Comparison of ENCODE assay signal across 8 mouse cellular contexts in the genomic region with DNA sequence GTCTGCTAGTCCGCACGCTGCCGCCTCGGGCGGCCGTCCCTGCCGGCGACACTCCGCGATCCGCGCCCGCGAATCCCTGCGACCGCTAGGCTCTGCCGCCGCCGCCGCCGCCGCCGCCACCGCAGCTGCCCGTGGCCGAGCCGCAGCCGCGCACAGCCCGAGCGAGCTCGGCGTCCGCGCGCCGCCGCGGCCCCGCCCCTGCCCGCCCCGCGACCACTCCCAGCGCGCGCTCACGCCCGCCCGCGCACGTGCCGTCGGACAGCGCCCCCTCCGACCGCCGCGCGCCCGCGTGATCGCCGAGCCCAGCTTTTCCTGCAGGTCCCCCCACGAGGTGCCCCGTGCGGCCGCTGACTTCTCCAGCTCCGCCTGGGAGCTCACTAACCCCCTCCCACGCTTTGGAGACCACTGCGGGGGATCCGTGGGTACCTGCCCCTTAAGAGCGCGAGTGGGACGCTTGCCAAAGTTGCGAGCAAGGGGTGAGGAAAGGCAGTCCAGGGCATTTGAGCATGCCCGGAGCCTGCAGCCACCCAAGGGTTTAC. TPM values are rescaled to one million over a fixed set of nuclear protein-coding genes. Genes with fewer than 3 reads are reported as not detected.
DNase-seq lines count a peak whose midpoint lies in the region; ATAC-seq and TF ChIP-seq lines count a peak whose summit lies in the region.

Gnai1 (minus strand) TSS at position 75 of the 539 bp plus-strand sequence.

- DNase-seq in ES-CJ7 (ENCODE audit: low read depth, low spot score): peak; percentile 66
- peak; percentile 81 to 90 for DNase-seq in cerebellum, adult 18-20 months
- DNase-seq in forebrain, postnatal 0 days: peak; percentile 88
- DNase-seq in heart, postnatal 14 days: peak; percentile 79 to 83
- peak; percentile 59 to 75 for DNase-seq in layer of hippocampus, adult 18-20 months (ENCODE audit: low spot score in 2 of 2)
- peak; percentile 60 for DNase-seq in liver, postnatal 0 days
- peak; percentile 49 for DNase-seq in ovary, adult 18-20 months (ENCODE audit: low spot score)
- no peak for DNase-seq in T-cell, adult 2 months (ENCODE audit: low spot score)

- H3K4me3 ChIP-seq in forebrain, postnatal 0 days (ENCODE audit: low read depth, low read length): peak within 1 kb of the TSS; percentile 94
- peak within 1 kb of the TSS; percentile 59 for H3K4me3 ChIP-seq in liver, postnatal 0 days (ENCODE audit: low read depth, low read length)

- peak within 1 kb of the TSS; percentile 87 for H3K27ac ChIP-seq in forebrain, postnatal 0 days (ENCODE audit: low read depth, low read length)
- no peak within 1 kb of the TSS for H3K27ac ChIP-seq in liver, postnatal 0 days (ENCODE audit: low read depth)

- H3K4me2 ChIP-seq in forebrain, postnatal 0 days (ENCODE audit: low read depth): peak within 1 kb of the TSS; percentile 63
- peak within 1 kb of the TSS; percentile 88 for H3K4me2 ChIP-seq in liver, postnatal 0 days (ENCODE audit: low read depth, low read length)

- under 1% methylated on average over 47 of the region's 76 CpGs for WGBS in forebrain, postnatal 0 days
- 2% methylated on average over 37 of the region's 76 CpGs for WGBS in liver, postnatal 0 days (ENCODE audit: insufficient replicate concordance)

- H3K36me3 ChIP-seq in forebrain, postnatal 0 days (ENCODE audit: insufficient read depth): no peaks in the 10 kb centered on the region
- no peaks in the 10 kb centered on the region for H3K36me3 ChIP-seq in liver, postnatal 0 days (replicated peaks; ENCODE audit: insufficient read depth, low read length)

- H3K27me3 ChIP-seq in forebrain, postnatal 0 days (ENCODE audit: insufficient read depth, low read length): no peaks in the 10 kb centered on the region
- peaks cover 27% of the 10 kb centered on the region for H3K27me3 ChIP-seq in liver, postnatal 0 days (ENCODE audit: insufficient read depth, low read length)

- intact Hi-C loops in heart, postnatal 14 days (cut with DNase I): loop anchor here (5.0 kb wide), 1 partner anchor 82 kb away; no protein-coding TSS in a partner anchor

- H3K9me3 ChIP-seq in forebrain, postnatal 0 days (ENCODE audit: low read length): no peaks in the 10 kb centered on the region
- H3K9me3 ChIP-seq in liver, postnatal 0 days (ENCODE audit: low read length): no peaks in the 10 kb centered on the region

- peak within 1 kb of the TSS; percentile 92 for H3K9ac ChIP-seq in forebrain, postnatal 0 days
- H3K9ac ChIP-seq in liver, postnatal 0 days (replicated peaks): peak within 1 kb of the TSS; percentile 57

- H3K4me1 ChIP-seq in forebrain, postnatal 0 days (ENCODE audit: insufficient read depth): peaks cover 12% of the 10 kb centered on the region; the same call in 1 of the 2 replicates
- H3K4me1 ChIP-seq in liver, postnatal 0 days (ENCODE audit: insufficient read depth): peaks cover 4% of the 10 kb centered on the region

- peak; percentile 96 for ATAC-seq in forebrain, postnatal 0 days
- ATAC-seq in liver, postnatal 0 days: peak; percentile 87

- peak; percentile 56 for TF ChIP-seq CTCF in forebrain, postnatal 0 days (IDR thresholded peaks at IDR 0.05; ENCODE audit: low read depth)
- TF ChIP-seq CTCF in liver, postnatal 0 days (IDR thresholded peaks at IDR 0.05; ENCODE audit: low read depth): peak; percentile 29; the same call in 1 of the 2 replicates

- no peak for TF ChIP-seq EP300 in liver, postnatal 0 days (IDR thresholded peaks at IDR 0.05; ENCODE audit: low read depth)

RNA-seq across cellular contexts. Expression of gene Gnai1, which starts in this region (rescaled TPM):
- total RNA-seq in forebrain, postnatal 0 days (2014; rRNA removed): 102 and 112 TPM in 2 replicates
- polyA plus RNA-seq in forebrain, postnatal 0 days (2015; fragmentation: Nextera tagmentation; extraction: Ambion mirVana): 104 and 114 TPM in 2 replicates
- total RNA-seq in heart, postnatal 14 days (2021): 10 to 100 TPM; 11.4 to 12.2 TPM
- 100 to 1,000 TPM; 171 to 175 TPM for total RNA-seq in layer of hippocampus, adult 18-20 months (2021)
- 1.6 and 1.7 TPM in 2 replicates for polyA plus RNA-seq in liver, postnatal 0 days (2015; fragmentation: Nextera tagmentation; extraction: Ambion mirVana)

Comparison
In these comparisons a context has a peak if more than half of its experiments do, and no peak if none do; other contexts are left out.
1. RNA of gene Gnai1 (polyA plus RNA-seq): 104 to 114 TPM in forebrain, postnatal 0 days; 1.6 to 1.7 TPM in liver, postnatal 0 days; every median in the first group is over 10 times any median in the second.